Mouse (Mus musculus): ENCODE results near the gene Insc.

DNA sequence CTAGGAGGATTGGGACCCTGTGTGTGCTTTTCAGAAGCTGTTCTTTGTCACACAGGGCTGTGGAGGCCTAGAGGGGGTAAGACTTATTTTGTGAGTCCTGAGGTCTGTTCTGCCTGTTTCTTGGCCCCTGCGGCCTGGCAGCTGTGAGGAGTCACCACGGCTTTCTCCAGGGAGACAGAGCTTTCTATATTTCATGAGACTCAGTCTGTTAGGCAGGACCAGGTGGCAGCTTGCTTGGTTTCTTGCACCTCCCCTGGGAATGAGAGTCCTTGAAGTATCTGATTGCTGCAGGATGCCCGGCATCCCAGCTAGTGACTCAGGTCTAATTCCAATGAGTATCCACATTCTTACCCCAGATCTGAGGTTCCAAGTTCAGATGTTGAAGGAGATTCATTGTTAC lies 21.8 kb downstream of the Insc start:
- TF ChIP-seq CTCF (IDR thresholded peaks at IDR 0.05; ENCODE audit: low read depth) = no peak
- no peak for TF ChIP-seq EP300 (IDR thresholded peaks at IDR 0.05; ENCODE audit: low read depth)
